Mouse (Mus musculus) midbrain, embryonic 15.5 days (tissue): ENCODE results near the gene Igsf9. TPM values are rescaled to one million over a fixed set of nuclear protein-coding genes. Genes with fewer than 3 reads are reported as not detected.

Experiments
- ATAC-seq: fragments of 200-750 bp; cut with Nextera tagmentation; replicated peaks from 2 replicates; pipeline ENCODE4 v1.8.0; 2017; ENCODE audit warnings: moderate TSS enrichment
- H3K27ac ChIP-seq: fragments of 300-500 bp; sonication (generic); 2 replicates; pipeline ENCODE4 v1.5.1; 2015; ENCODE audit warnings: mild to moderate bottlenecking, inconsistent platforms
- H3K27me3 ChIP-seq: fragments of 300-500 bp; sonication (generic); replicated peaks from 2 replicates; pipeline ENCODE4 v1.6.1; 2015; ENCODE audit warnings: inconsistent platforms
- H3K36me3 ChIP-seq: fragments of 300-500 bp; sonication (generic); replicated peaks from 2 replicates; pipeline ENCODE4 v1.6.1; 2015; ENCODE audit warnings: inconsistent platforms
- H3K4me1 ChIP-seq: fragments of 300-500 bp; sonication (generic); 2 replicates; pipeline ENCODE4 v1.6.1; 2015; ENCODE audit warnings: inconsistent platforms
- H3K4me2 ChIP-seq: fragments of 300-500 bp; sonication (generic); 2 replicates; pipeline ENCODE4 v1.6.1; 2015; ENCODE audit warnings: inconsistent platforms, mild to moderate bottlenecking, moderate library complexity
- H3K4me3 ChIP-seq: fragments of 300-500 bp; sonication (generic); 2 replicates; pipeline ENCODE4 v1.5.1; 2015; ENCODE audit warnings: mild to moderate bottlenecking, inconsistent platforms
- H3K9ac ChIP-seq: fragments of 300-500 bp; sonication (generic); 2 replicates; pipeline ENCODE4 v1.6.1; 2015; ENCODE audit warnings: mild to moderate bottlenecking, inconsistent platforms
- H3K9me3 ChIP-seq: fragments of 300-500 bp; sonication (generic); 2 replicates; pipeline ENCODE4 v1.6.1; 2016; ENCODE audit warnings: inconsistent platforms
- WGBS: fragments of 180-500 bp; shearing (Covaris S2); methylation state at CpG from one replicate; pipeline ENCODE4 v1.1.7; 2015; ENCODE audit warnings: mixed read lengths; 5-methylcytosine and 5-hydroxymethylcytosine counted together
- polyA plus RNA-seq: library from polyadenylated mRNA; unstranded; fragments of >200 nt; fragmentation: Nextera tagmentation; extraction: Ambion mirVana; gene quantifications from 2 replicates; pipeline ENCODE4 v1.2.1, GENCODE M21; 2015

The Igsf9 gene
- polyA plus RNA-seq, 1 experiment from 2014 or later, result 83.2 TPM

DNA sequence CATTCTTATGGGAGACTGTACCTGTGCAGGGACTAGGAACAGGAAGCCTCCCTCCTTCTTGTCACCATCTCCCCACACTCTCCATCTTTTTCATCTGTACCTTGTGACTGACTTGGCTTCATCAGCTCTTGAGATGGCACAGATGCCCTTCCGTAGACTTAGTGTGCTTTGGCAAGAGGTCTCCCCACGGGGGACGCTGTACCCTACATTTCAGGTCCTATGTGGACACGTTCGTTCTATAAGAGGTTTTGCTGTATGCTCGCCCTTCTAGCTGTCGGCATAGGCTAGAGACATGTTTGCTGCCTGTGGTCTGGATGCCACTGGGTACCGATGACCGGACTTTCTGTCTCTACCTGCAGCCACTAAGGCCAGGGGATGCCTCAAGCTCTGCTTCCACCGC, 45.8 kb downstream of the Igsf9 start:
- H3K9me3 ChIP-seq, result no peaks in the 10 kb centered on the region
- no peak for ATAC-seq
- H3K27me3 ChIP-seq, result no peaks in the 10 kb centered on the region; the same call in 1 of the 2 replicates
- no peaks in the 10 kb centered on the region for H3K36me3 ChIP-seq
- H3K4me1 ChIP-seq, result peaks cover 7% of the 10 kb centered on the region
- no peak overlapping the region for H3K9ac ChIP-seq
- H3K27ac ChIP-seq, result no peak overlapping the region
- WGBS, result 95% methylated on average over 10 of the region's 10 CpGs
- no peak overlapping the region for H3K4me3 ChIP-seq
- H3K4me2 ChIP-seq, result no peak overlapping the region

DNA sequence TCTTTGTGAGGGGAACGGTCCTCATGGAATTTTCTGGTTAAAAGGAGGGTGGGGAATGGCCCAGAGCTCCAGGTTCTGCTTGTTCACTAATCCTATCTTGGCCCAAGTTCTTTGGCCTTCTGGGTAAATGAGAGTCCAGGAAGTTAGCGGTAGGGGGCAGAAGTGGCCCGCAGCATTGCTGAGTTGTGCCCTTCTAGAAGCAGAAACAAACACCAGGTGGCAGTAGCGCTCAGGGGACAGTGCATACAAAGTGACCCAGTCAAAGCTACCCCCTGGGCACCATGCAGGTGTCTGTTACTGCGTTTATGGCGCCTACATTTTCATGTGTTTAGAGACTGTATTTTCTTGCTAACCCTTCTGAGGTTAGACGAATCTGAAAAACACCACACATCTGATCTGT, 47.1 kb downstream of the Igsf9 start:
- H3K27ac ChIP-seq, result no peak overlapping the region
- H3K36me3 ChIP-seq, result no peaks in the 10 kb centered on the region
- ATAC-seq, result peak; percentile 38
- 6% methylated on average over 7 of the region's 7 CpGs for WGBS
- H3K4me1 ChIP-seq, result peaks cover 15% of the 10 kb centered on the region
- H3K4me3 ChIP-seq, result no peak overlapping the region
- H3K9me3 ChIP-seq, result no peaks in the 10 kb centered on the region
- no peak overlapping the region for H3K4me2 ChIP-seq
- H3K27me3 ChIP-seq, result no peaks in the 10 kb centered on the region; the same call in 1 of the 2 replicates
- H3K9ac ChIP-seq, result no peak overlapping the region

GRCm38 (mm10) chr1:172530544-172531220, 49.1 kb downstream of the Igsf9 start:
- Histone ChIP-seq H3K4me1 (peaks cover 15% of the 10 kb centered on the region), H3K4me2 (no peak overlapping the region), H3K9ac (no peak overlapping the region), H3K27me3 (no peaks in the 10 kb centered on the region; the same call in 1 of the 2 replicates), H3K9me3 (no peaks in the 10 kb centered on the region), H3K36me3 (no peaks in the 10 kb centered on the region), H3K27ac (no peak overlapping the region), H3K4me3 (no peak overlapping the region)
- 28% methylated on average over 8 of the region's 8 CpGs for WGBS
- ATAC-seq, result 0 out of 2 replicates have a peak, but pooled peaks have one; percentile 2

DNA sequence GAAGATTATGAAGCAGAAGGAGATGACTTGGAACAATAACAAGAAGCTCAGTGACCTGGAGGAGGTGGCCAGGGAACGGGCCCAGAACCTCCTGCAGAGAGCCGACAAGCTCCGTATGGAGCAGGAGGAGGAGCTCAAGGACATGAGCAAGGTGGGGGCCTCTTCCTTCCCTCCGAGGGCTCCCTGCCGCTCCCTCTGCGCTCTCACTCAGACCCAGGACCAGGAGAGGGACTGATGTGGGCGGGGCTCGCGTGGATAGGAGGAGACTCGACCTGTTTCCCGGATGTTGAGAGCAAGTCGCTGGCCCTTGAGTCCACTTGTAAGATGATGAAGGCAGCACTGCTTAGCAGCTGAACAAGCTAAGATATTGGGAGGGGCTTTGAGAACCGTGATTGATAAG, 51.0 kb downstream of the Igsf9 start:
- Histone ChIP-seq H3K9me3 (no peaks in the 10 kb centered on the region), H3K4me2 (peak overlapping the region; percentile 40), H3K4me1 (peaks cover 15% of the 10 kb centered on the region), H3K27me3 (no peaks in the 10 kb centered on the region; the same call in 1 of the 2 replicates), H3K9ac (no peak overlapping the region), H3K27ac (no peak overlapping the region), H3K36me3 (no peaks in the 10 kb centered on the region), H3K4me3 (peak overlapping the region; percentile 17)
- peak; percentile 78 for ATAC-seq
- 2% methylated on average over 13 of the region's 13 CpGs for WGBS

GRCm38 (mm10) chr1:172535116-172535515, 53.5 kb downstream of the Igsf9 start:
- Histone ChIP-seq H3K27me3 (no peaks in the 10 kb centered on the region), H3K4me2 (no peak overlapping the region), H3K9ac (no peak overlapping the region), H3K4me1 (peaks cover 21% of the 10 kb centered on the region), H3K36me3 (no peaks in the 10 kb centered on the region), H3K4me3 (no peak overlapping the region), H3K27ac (no peak overlapping the region), H3K9me3 (no peaks in the 10 kb centered on the region)
- ATAC-seq, result no peak
- 81% methylated on average over 16 of the region's 16 CpGs for WGBS

DNA sequence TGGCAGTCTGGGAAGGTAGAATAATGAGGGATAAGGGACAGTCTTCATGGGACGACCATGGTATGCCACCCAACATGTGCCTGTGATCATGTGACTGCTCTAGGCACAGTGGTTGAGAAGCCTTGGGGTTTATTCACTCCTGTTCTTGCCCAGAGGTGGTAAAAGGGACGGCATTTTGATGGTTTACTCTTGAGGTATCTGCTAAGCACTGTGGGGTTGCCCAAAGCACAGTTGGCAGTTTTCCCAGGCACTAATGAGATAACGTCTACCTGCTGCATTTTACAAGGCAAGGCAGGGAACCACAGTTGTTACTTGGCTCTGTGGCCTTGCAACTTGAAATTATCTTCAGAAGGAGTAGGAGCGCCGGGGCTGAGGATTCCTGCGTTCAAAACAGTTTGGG, 58.2 kb downstream of the Igsf9 start:
- ATAC-seq, result peak; percentile 40
- Histone ChIP-seq H3K27ac (peak overlapping the region; percentile 64), H3K27me3 (no peaks in the 10 kb centered on the region)

DNA sequence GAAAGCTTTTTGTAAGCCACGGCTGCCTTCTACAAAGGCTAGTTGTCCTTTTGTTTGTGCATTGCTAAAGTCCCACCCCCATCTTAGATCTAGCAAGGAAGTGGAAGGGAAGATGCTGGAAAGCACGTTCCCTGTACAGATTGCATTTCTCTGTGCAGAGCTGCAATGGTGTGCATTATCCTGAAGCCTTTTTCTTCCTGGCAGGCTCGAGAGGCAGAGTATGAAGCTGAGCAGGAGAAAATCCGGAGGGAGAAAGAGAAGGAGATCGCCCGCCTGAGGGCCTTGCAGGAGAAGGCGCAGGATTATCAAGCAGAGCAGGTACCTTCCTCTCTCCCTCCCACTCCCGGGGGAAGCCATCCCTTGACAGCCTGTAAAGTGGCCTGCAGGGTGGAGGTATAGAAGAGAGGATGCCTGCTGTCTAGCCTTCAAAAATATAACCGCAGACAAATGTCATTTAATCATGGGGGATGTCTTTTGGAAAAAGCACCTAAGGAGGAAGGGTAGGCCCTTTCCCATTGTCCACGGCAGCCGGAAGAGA, 58.8 kb downstream of the Igsf9 start:
- no peak overlapping the region for H3K4me3 ChIP-seq
- no peaks in the 10 kb centered on the region for H3K9me3 ChIP-seq
- WGBS, result 34% methylated on average over 11 of the region's 11 CpGs
- H3K36me3 ChIP-seq, result no peaks in the 10 kb centered on the region
- no peak overlapping the region for H3K4me2 ChIP-seq
- no peaks in the 10 kb centered on the region for H3K27me3 ChIP-seq
- ATAC-seq, result peak; percentile 42
- peak overlapping the region; percentile 64 for H3K27ac ChIP-seq
- peaks cover 13% of the 10 kb centered on the region for H3K4me1 ChIP-seq
- 0 out of 2 replicates have a peak overlapping the region, but pooled peaks have one; percentile 11 for H3K9ac ChIP-seq

More for the DNA sequence above, 58.2 kb downstream of the Igsf9 start:
- H3K36me3 ChIP-seq, result no peaks in the 10 kb centered on the region
- WGBS, result 53% methylated on average over 6 of the region's 6 CpGs
- no peak overlapping the region for H3K4me3 ChIP-seq
- H3K9ac ChIP-seq, result 0 out of 2 replicates have a peak overlapping the region, but pooled peaks have one; percentile 11
- H3K4me1 ChIP-seq, result peaks cover 13% of the 10 kb centered on the region
- no peak overlapping the region for H3K4me2 ChIP-seq
- H3K9me3 ChIP-seq, result no peaks in the 10 kb centered on the region

GRCm38 (mm10) chr1:172546062-172546461, 64.5 kb downstream of the Igsf9 start:
- 89% methylated on average over 4 of the region's 4 CpGs for WGBS
- H3K27ac ChIP-seq, result no peak overlapping the region
- ATAC-seq, result no peak

More at GRCm38 (mm10) chr1:172546062-172546461, 64.5 kb downstream of the Igsf9 start:
- no peak overlapping the region for H3K9ac ChIP-seq
- peaks cover 18% of the 10 kb centered on the region for H3K4me1 ChIP-seq
- H3K27me3 ChIP-seq, result no peaks in the 10 kb centered on the region
- no peak overlapping the region for H3K4me3 ChIP-seq
- no peak overlapping the region for H3K4me2 ChIP-seq
- H3K9me3 ChIP-seq, result no peaks in the 10 kb centered on the region
- no peaks in the 10 kb centered on the region for H3K36me3 ChIP-seq

Other genes with a start within 250 kb of the Igsf9 start
- gene Atp1a4, start 223.4 kb upstream of the Igsf9 start, polyA plus RNA-seq, result 0.05 TPM in 1 of 2 replicates, not detected in the other
- gene Igsf8, start 220.1 kb upstream of the Igsf9 start, polyA plus RNA-seq, result 66.2 and 77.2 TPM in 2 replicates
- 56.5 and 63.1 TPM in 2 replicates for gene Atp1a2, start 183.7 kb upstream of the Igsf9 start, polyA plus RNA-seq
- gene Kcnj9, start 152.5 kb upstream of the Igsf9 start, polyA plus RNA-seq, result 5.6 and 5.9 TPM in 2 replicates
- 1.8 TPM in 2 replicates for gene Kcnj10, start 140.6 kb upstream of the Igsf9 start, polyA plus RNA-seq
- gene Pigm, start 105.2 kb upstream of the Igsf9 start, polyA plus RNA-seq, result 4.0 and 4.1 TPM in 2 replicates
- gene Slamf9, start 6.4 kb upstream of the Igsf9 start, polyA plus RNA-seq, result 0.13 and 0.47 TPM in 2 replicates
- gene Tagln2, start 18.3 kb downstream of the Igsf9 start, polyA plus RNA-seq, result 57.2 and 58.7 TPM in 2 replicates
- gene Cfap45, start 39.0 kb downstream of the Igsf9 start, polyA plus RNA-seq, result 3.7 and 4.2 TPM in 2 replicates
- gene Vsig8, start 74.2 kb downstream of the Igsf9 start, polyA plus RNA-seq, result 0.32 and 0.37 TPM in 2 replicates
- not detected in 2 replicates for gene Slamf8, start 108.8 kb downstream of the Igsf9 start, polyA plus RNA-seq
- 0.17 and 0.19 TPM in 2 replicates for gene Fcrl6, start 120.8 kb downstream of the Igsf9 start, polyA plus RNA-seq
- gene Dusp23, start 151.2 kb downstream of the Igsf9 start, polyA plus RNA-seq, result 6.4 and 6.8 TPM in 2 replicates
- gene Crp, start 216.3 kb downstream of the Igsf9 start, polyA plus RNA-seq, result 0.13 TPM in 1 of 2 replicates, not detected in the other